Mouse (Mus musculus) MEL (cell line): ENCODE measurements around the gene Gpr156.

Experiments used
- CTCF ChIP-seq, 3 experiments: IDR thresholded peaks in 2 of 3; conservative IDR thresholded peaks in 1 of 3; 2 replicates each; pipeline ENCODE4 v1.5.1; 2011 to 2012; ENCODE audit warnings: low read length in 3 of 3, low read depth in 2 of 3, mild to moderate bottlenecking in 2 of 3, improper control_type of control experiment in 1 of 3, inconsistent platforms in 1 of 3, mixed read lengths in 1 of 3, moderate library complexity in 1 of 3; ENCODE audit not compliant: control insufficient read depth in 1 of 3, insufficient read depth in 1 of 3, poor library complexity in 1 of 3, severe bottlenecking in 1 of 3
- E2F4 ChIP-seq: IDR thresholded peaks from 2 replicates; pipeline ENCODE4 v1.6.1; 2011; ENCODE audit warnings: low read depth, low read length, improper control_type of control experiment, borderline replicate concordance
- ELF1 ChIP-seq: IDR thresholded peaks from 2 replicates; pipeline ENCODE4 v1.6.1; 2014; ENCODE audit warnings: low read depth, mild to moderate bottlenecking, inconsistent platforms, low read length, improper control_type of control experiment, moderate library complexity
- EP300 ChIP-seq, 2 experiments: IDR thresholded peaks; 2 replicates each; pipeline ENCODE4 v1.6.1; 2011; ENCODE audit warnings: improper control_type of control experiment in 2 of 2, low read length in 2 of 2, low read depth in 1 of 2, mild to moderate bottlenecking in 1 of 2
- GATA1 ChIP-seq: IDR thresholded peaks from 2 replicates; pipeline ENCODE4 v1.6.1; 2011; ENCODE audit warnings: low read depth, low read length, improper control_type of control experiment
- MAFK ChIP-seq: IDR thresholded peaks from 2 replicates; pipeline ENCODE4 v1.6.1; 2011; ENCODE audit warnings: low read depth, mild to moderate bottlenecking, low read length, improper control_type of control experiment, borderline replicate concordance
- MAX ChIP-seq: IDR thresholded peaks from 2 replicates; pipeline ENCODE4 v1.6.1; 2011; ENCODE audit warnings: low read length, improper control_type of control experiment
- MYC ChIP-seq: IDR thresholded peaks from 2 replicates; pipeline ENCODE4 v1.6.1; 2011; ENCODE audit warnings: low read depth, mild to moderate bottlenecking, low read length, improper control_type of control experiment, moderate library complexity
- POLR2A ChIP-seq, 2 experiments: IDR thresholded peaks; 2 replicates each; pipeline ENCODE4 v1.6.1; 2011 to 2012; ENCODE audit warnings: low read length in 2 of 2, mild to moderate bottlenecking in 2 of 2, control low read depth in 1 of 2, improper control_type of control experiment in 1 of 2, low read depth in 1 of 2, moderate library complexity in 1 of 2; ENCODE audit not compliant: control insufficient read depth in 1 of 2, insufficient read depth in 1 of 2, poor library complexity in 1 of 2
- SMC3 ChIP-seq: IDR thresholded peaks from 2 replicates; pipeline ENCODE4 v1.6.1; 2011; ENCODE audit warnings: low read depth, low read length, improper control_type of control experiment
- TAL1 ChIP-seq: IDR thresholded peaks from 2 replicates; pipeline ENCODE4 v1.6.1; 2012; ENCODE audit warnings: mild to moderate bottlenecking, inconsistent platforms, low read length, moderate library complexity, mixed read lengths
- ZNF384 ChIP-seq: IDR thresholded peaks from 2 replicates; pipeline ENCODE4 v1.6.1; 2012; ENCODE audit warnings: low read depth, mild to moderate bottlenecking, inconsistent platforms, low read length, improper control_type of control experiment

DNA sequence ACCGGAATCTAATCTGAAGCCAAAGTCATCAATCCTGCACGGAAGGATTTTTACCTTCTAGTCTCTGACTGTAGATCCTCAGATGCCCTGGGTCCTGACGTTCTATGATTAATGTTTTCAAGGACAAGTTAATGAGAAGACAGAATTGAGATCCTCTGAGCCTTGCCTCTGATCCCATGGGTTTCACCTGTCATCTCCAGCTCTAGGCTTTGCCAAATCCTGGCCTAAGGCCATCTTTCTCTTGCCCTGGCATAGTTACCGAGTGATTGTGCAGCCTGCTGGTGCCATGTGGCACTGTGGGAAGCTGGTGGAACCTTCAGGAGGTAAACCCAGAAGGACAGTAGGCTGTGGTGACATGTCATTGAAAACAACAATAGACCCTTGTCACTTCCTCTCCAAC, 98.7 kb downstream of the Gpr156 start:
- TF ChIP-seq CTCF (IDR thresholded peaks at IDR 0.05 in 2 of 3, conservative IDR thresholded peaks at IDR 0.05 in 1 of 3; ENCODE audit: control insufficient read depth in 1 of 3, insufficient read depth in 1 of 3, low read depth in 2 of 3, low read length in 3 of 3, poor library complexity in 1 of 3, severe bottlenecking in 1 of 3) (no peak), EP300 (IDR thresholded peaks at IDR 0.05; ENCODE audit: low read depth in 1 of 2, low read length in 2 of 2) (no peak), ZNF384 (no peak), E2F4 (no peak), ELF1 (no peak), MAFK (no peak), POLR2A (IDR thresholded peaks at IDR 0.05; ENCODE audit: control insufficient read depth in 1 of 2, insufficient read depth in 1 of 2, low read depth in 1 of 2, low read length in 2 of 2, poor library complexity in 1 of 2) (no peak), GATA1 (no peak), SMC3 (no peak), MYC (no peak), TAL1 (no peak), MAX (no peak)
